In genomic region chr1:181000501-181001092, GRCm38 (mm10) we compare ENCODE assay signal across 13 mouse cellular contexts. TPM values are rescaled to one million over a fixed set of nuclear protein-coding genes. Genes with fewer than 3 reads are reported as not detected.
DNase-seq lines count a peak whose midpoint lies in the region; ATAC-seq and TF ChIP-seq lines count a peak whose summit lies in the region.
"Had no signal": no experiment of that assay in that cellular context is flagged by ENCODE, and none has a peak within 500 bp of the region (broad histone marks: within the 10 kb centered on the region; RNA-seq: fewer than 3 reads in every experiment).

No protein-coding gene starts in this region.

- WGBS in lung, postnatal 0 days: 31% methylated on average over 10 of the region's 10 CpGs
- WGBS in kidney, embryonic 14.5 days: 3% methylated on average over 10 of the region's 10 CpGs
- WGBS in neural tube, embryonic 12.5 days: 36% methylated on average over 10 of the region's 10 CpGs

- H3K36me3 ChIP-seq in lung, postnatal 0 days (ENCODE audit: insufficient read depth, low read length): no peaks in the 10 kb centered on the region
- H3K36me3 ChIP-seq in kidney, embryonic 14.5 days (ENCODE audit: control insufficient read depth, insufficient read depth, low read length): no peaks in the 10 kb centered on the region
- H3K36me3 ChIP-seq in neural tube, embryonic 12.5 days: no peaks in the 10 kb centered on the region
- H3K36me3 ChIP-seq: forebrain, embryonic 12.5 days had no signal

- H3K27me3 ChIP-seq in lung, postnatal 0 days (replicated peaks; ENCODE audit: insufficient read depth, low read length): no peaks in the 10 kb centered on the region
- no peaks in the 10 kb centered on the region for H3K27me3 ChIP-seq in kidney, embryonic 14.5 days (ENCODE audit: control insufficient read depth, insufficient read depth, low read length)
- no peaks in the 10 kb centered on the region for H3K27me3 ChIP-seq in neural tube, embryonic 12.5 days (replicated peaks)

- no peak for TF ChIP-seq CTCF in lung, postnatal 0 days (IDR thresholded peaks at IDR 0.05)

- no peak overlapping the region for H3K27ac ChIP-seq in lung, postnatal 0 days (ENCODE audit: low read length)
- H3K27ac ChIP-seq in kidney, embryonic 14.5 days (ENCODE audit: low read depth, low read length): no peak overlapping the region; the same call in 1 of the 2 replicates
- H3K27ac ChIP-seq in neural tube, embryonic 12.5 days: no peak overlapping the region
- H3K27ac ChIP-seq: forebrain, embryonic 12.5 days had no signal

- H3K4me2 ChIP-seq in lung, postnatal 0 days (replicated peaks; ENCODE audit: low read depth, low read length): no peak overlapping the region
- no peak overlapping the region for H3K4me2 ChIP-seq in kidney, embryonic 14.5 days (replicated peaks; ENCODE audit: low read depth, low read length)
- H3K4me2 ChIP-seq in neural tube, embryonic 12.5 days (replicated peaks): no peak overlapping the region
- H3K4me2 ChIP-seq: forebrain, embryonic 12.5 days had no signal

- TF ChIP-seq EP300 in lung, postnatal 0 days (IDR thresholded peaks at IDR 0.05): no peak

- no peaks in the 10 kb centered on the region for H3K9me3 ChIP-seq in lung, postnatal 0 days (ENCODE audit: low read length)
- H3K9me3 ChIP-seq in kidney, embryonic 14.5 days (ENCODE audit: control insufficient read depth, low read length): no peaks in the 10 kb centered on the region
- H3K9me3 ChIP-seq in neural tube, embryonic 12.5 days: no peaks in the 10 kb centered on the region
- H3K9me3 ChIP-seq: forebrain, embryonic 12.5 days had no signal

- peak; percentile 23 for DNase-seq in lung, postnatal 36 days
- no peak for DNase-seq in lung, postnatal 0 days (ENCODE audit: low spot score)
- DNase-seq in embryo, embryonic 10.5 days (ENCODE audit: low spot score): peak; percentile 65
- DNase-seq in left cerebral cortex, adult 11 months (ENCODE audit: low spot score): no peak
- no peak for DNase-seq in cerebellum, adult 9-11 months

- H3K9ac ChIP-seq in lung, postnatal 0 days (replicated peaks; ENCODE audit: low read depth): no peak overlapping the region
- no peak overlapping the region for H3K9ac ChIP-seq in kidney, embryonic 14.5 days (ENCODE audit: low read depth, low read length)
- 0 out of 2 replicates have a peak overlapping the region, but pooled peaks have one; percentile 8 for H3K9ac ChIP-seq in neural tube, embryonic 12.5 days
- H3K9ac ChIP-seq: forebrain, embryonic 12.5 days had no signal

- no peak for ATAC-seq in lung, postnatal 0 days
- peak; percentile 91 for ATAC-seq in kidney, embryonic 14.5 days (ENCODE audit: low FRiP score, low TSS enrichment)
- no peak for ATAC-seq in neural tube, embryonic 12.5 days (ENCODE audit: low FRiP score, low read depth)
- no peak for ATAC-seq in megakaryocyte, adult 5-6 weeks (ENCODE audit: poor library complexity, severe bottlenecking)

- no peak overlapping the region for H3K4me3 ChIP-seq in lung, postnatal 0 days (ENCODE audit: low read depth, low read length)
- H3K4me3 ChIP-seq in kidney, embryonic 14.5 days (ENCODE audit: low read length): no peak overlapping the region
- no peak overlapping the region for H3K4me3 ChIP-seq in neural tube, embryonic 12.5 days
- H3K4me3 ChIP-seq: forebrain, embryonic 12.5 days had no signal

- H3K4me1 ChIP-seq in lung, postnatal 0 days (ENCODE audit: insufficient read depth, low read depth, low read length): no peaks in the 10 kb centered on the region
- peaks cover 12% of the 10 kb centered on the region for H3K4me1 ChIP-seq in kidney, embryonic 14.5 days (ENCODE audit: control insufficient read depth, insufficient read depth, low read length)
- peaks cover 13% of the 10 kb centered on the region for H3K4me1 ChIP-seq in neural tube, embryonic 12.5 days
- H3K4me1 ChIP-seq: forebrain, embryonic 12.5 days had no signal

RNA-seq across cellular contexts. Expression of gene Ephx1, which starts 20.1 kb away (rescaled TPM):
- 29.4 and 35.7 TPM in 2 replicates for polyA plus RNA-seq in lung, postnatal 0 days (2015; fragmentation: Nextera tagmentation; extraction: Ambion mirVana)
- polyA plus RNA-seq in kidney, embryonic 14.5 days (2014; fragmentation: Nextera tagmentation; extraction: Ambion mirVana): 2.8 and 3.8 TPM in 2 replicates
- 2.8 and 3.0 TPM in 2 replicates for polyA plus RNA-seq in neural tube, embryonic 12.5 days (2016; fragmentation: Nextera tagmentation; extraction: Ambion mirVana)
- total RNA-seq in megakaryocyte, adult 5-6 weeks (2015): 1.3 and 2.4 TPM in 2 replicates
- 1.3 and 2.1 TPM in 2 replicates for total RNA-seq in megakaryocyte, adult 5-6 weeks (2017)

RNA-seq across cellular contexts. Expression of gene 9130409I23Rik, which starts 50.4 kb away (rescaled TPM):
- polyA plus RNA-seq in lung, postnatal 0 days (2015; fragmentation: Nextera tagmentation; extraction: Ambion mirVana): not detected in 2 replicates
- not detected in 2 replicates for polyA plus RNA-seq in kidney, embryonic 14.5 days (2014; fragmentation: Nextera tagmentation; extraction: Ambion mirVana)
- polyA plus RNA-seq in neural tube, embryonic 12.5 days (2016; fragmentation: Nextera tagmentation; extraction: Ambion mirVana): not detected in 2 replicates
- not detected in 2 replicates for total RNA-seq in megakaryocyte, adult 5-6 weeks (2015)
- not detected in 2 replicates for total RNA-seq in megakaryocyte, adult 5-6 weeks (2017)
- total RNA-seq: ES-E14; heart, postnatal 25 days had no signal
- polyA plus RNA-seq: forebrain, embryonic 12.5 days; lung, embryonic 16.5 days; testis, adult 2 months had no signal

RNA-seq across cellular contexts. Expression of gene Tmem63a, which starts 58.5 kb away (rescaled TPM):
- 22.7 and 25.1 TPM in 2 replicates for polyA plus RNA-seq in lung, postnatal 0 days (2015; fragmentation: Nextera tagmentation; extraction: Ambion mirVana)
- 4.0 and 7.5 TPM in 2 replicates for polyA plus RNA-seq in kidney, embryonic 14.5 days (2014; fragmentation: Nextera tagmentation; extraction: Ambion mirVana)
- 3.2 and 3.9 TPM in 2 replicates for polyA plus RNA-seq in neural tube, embryonic 12.5 days (2016; fragmentation: Nextera tagmentation; extraction: Ambion mirVana)
- total RNA-seq in megakaryocyte, adult 5-6 weeks (2015): 35.0 and 35.5 TPM in 2 replicates
- total RNA-seq in megakaryocyte, adult 5-6 weeks (2017): 31.7 and 35.2 TPM in 2 replicates

Comparison
In these comparisons a context has a peak if more than half of its experiments do, and no peak if none do; other contexts are left out.
1. DNase-seq: peak in lung, postnatal 36 days (single experiment) and embryo, embryonic 10.5 days (single experiment); none in lung, postnatal 0 days (single experiment), left cerebral cortex, adult 11 months (single experiment) and cerebellum, adult 9-11 months (single experiment).